Mouse (Mus musculus): ENCODE results near the gene Rbl2.

Rbl2 gene

GRCm38 (mm10) chr8:91069834-91070233 is at the start of gene Rbl2:
TSS of gene Rbl2 (plus strand) at chr8:91070057.
- DNase-seq (ENCODE audit: low read depth, low spot score) = peak; percentile 82

DNA sequence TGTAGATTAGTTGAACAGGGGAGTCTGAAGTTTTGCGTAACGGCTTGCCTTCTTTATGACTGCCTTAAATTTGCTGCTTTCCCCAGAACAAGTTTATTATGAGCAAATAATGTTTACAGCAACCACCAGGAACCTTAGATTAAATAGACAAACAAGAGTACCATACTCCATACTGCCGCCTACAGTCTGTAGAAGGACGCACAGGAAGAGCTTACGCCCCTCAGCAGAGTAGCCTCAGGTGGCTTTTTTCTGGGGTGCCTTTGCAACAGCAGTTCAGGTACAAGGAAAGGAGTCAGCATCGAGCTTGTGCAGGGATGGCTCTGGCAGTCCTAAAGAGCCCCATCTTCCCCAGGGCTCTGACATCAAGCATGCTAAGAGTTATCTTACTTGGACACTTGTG is 35.4 kb upstream of the Rbl2 start:
- no peak for DNase-seq (ENCODE audit: low read depth, low spot score)

DNA sequence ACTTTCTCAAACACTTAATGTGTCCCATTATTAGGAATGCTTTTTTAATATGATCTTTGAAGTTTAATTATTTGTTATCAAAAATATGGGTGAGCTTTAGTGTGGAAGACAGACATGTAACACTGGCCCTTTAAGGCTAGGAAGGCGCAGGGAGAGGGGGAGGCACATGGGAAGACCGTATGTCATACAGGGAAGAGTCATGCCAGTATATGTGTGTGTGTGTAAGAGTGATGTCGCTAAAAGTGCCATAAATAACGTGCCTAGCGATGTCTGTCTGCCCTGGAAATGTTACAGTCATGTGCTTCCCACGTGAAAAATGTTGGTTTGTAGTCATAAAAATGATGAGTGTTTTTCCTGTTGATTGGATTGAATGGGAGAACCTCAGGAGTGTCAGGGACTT is 33.0 kb upstream of the Rbl2 start:
- no peak for DNase-seq (ENCODE audit: low read depth, low spot score)

DNA sequence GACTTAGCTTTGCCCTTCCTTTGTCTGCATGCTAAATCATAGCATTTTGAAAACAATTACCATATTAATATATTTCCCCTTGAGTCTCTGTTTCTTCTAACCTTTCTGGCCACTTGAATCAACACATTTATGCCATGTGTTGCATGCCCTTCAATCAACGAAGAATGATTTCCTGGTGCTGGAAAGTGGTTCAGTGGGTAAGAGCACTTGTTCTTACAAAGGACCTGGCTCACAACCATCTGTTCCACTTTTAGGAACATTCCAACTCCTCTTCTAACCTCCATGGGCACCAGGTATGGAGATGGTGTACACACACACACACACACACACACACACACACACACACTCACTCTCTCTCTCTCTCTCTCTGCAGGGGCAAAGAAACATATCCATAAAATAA is 31.2 kb upstream of the Rbl2 start:
- DNase-seq (ENCODE audit: low read depth, low spot score) = no peak

DNA sequence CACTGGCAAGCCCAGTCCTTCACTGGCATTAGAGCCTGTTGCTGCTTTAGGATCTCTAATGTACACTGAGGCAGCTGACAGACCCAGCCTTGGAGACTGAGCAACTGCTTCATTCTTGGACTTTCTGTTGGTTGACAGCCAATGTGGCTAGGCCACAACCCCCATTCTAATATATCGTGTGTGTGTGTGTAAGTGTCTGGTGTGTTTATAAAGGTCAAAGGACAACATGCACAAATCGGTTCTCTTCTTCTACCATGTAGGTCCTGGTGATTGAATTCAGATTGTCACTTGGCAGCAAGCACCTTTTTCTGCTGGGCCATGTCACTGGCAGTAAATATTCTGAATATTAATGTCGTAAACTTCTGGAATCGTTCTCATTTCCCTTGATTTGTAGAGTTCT is 23.5 kb upstream of the Rbl2 start:
- DNase-seq (ENCODE audit: low read depth, low spot score) = no peak

DNA sequence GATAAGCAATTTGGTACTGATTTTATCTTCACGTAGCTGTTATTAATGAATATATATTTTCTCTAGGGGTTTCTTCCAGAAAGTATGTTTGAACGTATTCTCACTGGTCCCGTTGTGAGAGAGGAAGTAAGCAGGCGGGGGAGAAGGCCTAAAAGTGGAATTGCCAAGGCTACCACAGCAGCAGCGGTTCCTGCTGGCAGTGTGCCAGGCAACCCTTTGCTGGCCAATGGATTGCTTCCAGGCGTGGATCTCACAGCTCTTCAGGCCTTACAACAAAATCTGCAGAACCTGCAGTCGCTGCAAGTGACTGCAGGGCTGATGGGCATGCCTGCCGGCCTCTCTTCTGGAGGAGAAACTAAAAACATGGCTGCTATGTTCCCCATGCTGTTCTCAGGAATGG is 18.8 kb upstream of the Rbl2 start:
- DNase-seq (ENCODE audit: low read depth, low spot score) = no peak

DNA sequence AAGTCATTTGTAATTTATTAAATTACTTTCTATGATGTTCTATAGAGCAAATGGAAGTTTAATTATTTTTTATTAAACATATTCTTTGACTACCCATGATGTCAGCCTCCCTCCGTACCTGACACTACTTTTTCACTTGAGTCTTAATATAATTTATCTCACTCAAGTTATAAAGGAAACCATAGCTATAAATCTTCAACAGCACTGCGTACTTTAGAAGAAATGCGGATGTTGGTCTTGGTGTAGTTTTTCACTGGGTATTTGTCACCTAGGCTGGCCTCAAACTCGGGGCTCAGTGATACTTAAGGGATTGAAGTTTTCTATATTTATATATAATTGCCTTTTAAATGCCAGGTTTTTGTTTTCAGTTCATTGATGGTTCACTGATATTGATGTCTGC is 15.4 kb upstream of the Rbl2 start:
- no peak for DNase-seq (ENCODE audit: low read depth, low spot score)

- no peak for DNase-seq (ENCODE audit: low read depth, low spot score)
Measured at GRCm38 (mm10) chr8:91056848-91057247, 13.0 kb upstream of the Rbl2 start.

DNA sequence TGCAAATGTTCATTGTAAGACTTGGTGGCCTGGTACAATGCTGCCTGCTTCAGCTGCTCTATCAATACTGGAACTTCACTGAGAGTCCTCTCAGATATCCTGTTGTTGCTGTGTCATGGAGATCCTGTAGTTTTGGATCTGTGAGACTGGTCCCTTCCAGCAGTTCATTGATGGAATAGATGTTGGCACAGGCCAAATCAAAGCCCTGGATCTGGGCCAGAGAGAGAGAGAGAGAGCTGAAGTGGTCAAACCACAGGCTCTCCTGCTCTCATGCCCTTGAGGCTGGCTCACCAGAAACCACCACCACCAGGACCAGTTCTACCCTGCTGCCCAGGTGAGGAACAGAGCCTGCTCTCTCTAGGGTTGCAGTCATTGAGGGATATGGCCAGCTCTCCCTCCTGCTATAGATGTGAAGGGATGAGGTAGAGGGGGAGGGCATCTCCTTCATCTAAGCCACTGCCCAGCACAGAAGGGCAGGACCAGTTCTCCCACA is 10.7 kb upstream of the Rbl2 start:
- no peak for DNase-seq (ENCODE audit: low read depth, low spot score)

- no peak for DNase-seq (ENCODE audit: low read depth, low spot score)
Measured at GRCm38 (mm10) chr8:91059884-91060510, 9.9 kb upstream of the Rbl2 start.

GRCm38 (mm10) chr8:91060555-91061471 is 9.0 kb upstream of the Rbl2 start:
- no peak for DNase-seq (ENCODE audit: low read depth, low spot score)

DNA sequence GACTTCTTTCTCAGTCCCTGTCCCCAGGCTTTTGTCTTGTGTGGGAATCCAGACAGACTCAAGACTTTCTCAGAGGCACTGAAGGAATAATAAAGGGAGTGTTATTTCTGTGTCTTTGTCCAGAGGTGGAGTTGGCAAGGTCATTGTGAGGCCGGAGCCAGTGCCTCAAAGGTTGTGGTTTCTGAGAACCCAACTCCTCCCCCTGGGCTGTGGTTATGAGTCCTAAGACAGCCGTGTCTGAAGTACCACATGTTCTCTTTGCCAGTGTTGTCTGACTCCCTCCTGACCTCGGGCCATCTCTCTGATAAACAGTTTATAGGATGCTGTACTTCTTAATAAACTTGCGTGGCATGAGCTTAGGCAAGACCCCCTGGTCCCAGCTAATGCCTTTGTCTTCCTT is 4.7 kb upstream of the Rbl2 start:
- no peak for DNase-seq (ENCODE audit: low read depth, low spot score)

DNA sequence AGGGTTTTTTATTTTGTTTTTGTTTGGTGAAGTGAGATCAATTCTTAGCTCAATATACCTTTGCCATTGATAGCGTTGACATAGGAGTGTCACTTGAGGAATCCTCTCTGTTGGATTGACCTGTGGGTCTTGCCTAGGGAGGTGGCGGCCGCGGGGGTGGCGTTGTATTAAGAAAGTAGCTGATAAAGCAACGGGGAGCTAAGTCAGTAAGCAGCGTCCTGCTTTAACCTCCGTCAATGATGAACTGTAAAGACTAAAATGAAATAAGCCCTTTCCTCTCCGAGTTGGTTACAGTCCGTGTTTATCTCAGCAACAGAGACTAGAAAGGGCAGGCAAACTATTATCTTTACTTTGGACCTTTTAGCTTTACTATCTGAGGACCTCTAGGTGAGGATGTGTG is 450 bp upstream of the Rbl2 start:
- DNase-seq (ENCODE audit: low read depth, low spot score) = no peak

DNA sequence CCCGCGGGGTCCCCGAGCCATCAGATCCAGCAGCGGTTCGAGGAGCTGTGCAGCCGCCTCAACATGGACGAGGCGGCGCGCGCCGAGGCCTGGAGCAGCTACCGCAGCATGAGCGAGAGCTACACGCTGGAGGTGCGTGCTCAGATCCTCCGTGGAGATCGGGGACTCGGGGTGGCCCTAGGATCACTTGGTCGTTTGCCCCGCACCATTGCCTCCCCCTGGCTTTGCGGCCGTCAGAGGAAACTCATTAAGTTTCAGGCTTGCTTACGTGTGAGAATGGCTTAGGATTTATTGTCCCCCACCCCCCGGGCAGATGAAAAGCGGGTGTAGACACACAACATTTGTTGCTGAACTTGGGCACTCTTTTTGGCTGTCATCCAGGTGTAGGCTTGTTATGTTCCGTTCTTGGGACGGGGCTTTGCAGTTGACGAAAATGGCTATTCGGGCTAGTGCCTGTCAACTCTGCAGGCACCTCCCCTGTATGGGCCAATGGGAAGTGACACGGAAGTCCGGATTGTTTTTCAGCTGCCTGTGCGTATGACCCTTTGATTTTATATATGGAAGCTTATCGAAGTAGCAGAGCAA is 510 bp downstream of the Rbl2 start:
- peak; percentile 43 for DNase-seq (ENCODE audit: low read depth, low spot score)

DNA sequence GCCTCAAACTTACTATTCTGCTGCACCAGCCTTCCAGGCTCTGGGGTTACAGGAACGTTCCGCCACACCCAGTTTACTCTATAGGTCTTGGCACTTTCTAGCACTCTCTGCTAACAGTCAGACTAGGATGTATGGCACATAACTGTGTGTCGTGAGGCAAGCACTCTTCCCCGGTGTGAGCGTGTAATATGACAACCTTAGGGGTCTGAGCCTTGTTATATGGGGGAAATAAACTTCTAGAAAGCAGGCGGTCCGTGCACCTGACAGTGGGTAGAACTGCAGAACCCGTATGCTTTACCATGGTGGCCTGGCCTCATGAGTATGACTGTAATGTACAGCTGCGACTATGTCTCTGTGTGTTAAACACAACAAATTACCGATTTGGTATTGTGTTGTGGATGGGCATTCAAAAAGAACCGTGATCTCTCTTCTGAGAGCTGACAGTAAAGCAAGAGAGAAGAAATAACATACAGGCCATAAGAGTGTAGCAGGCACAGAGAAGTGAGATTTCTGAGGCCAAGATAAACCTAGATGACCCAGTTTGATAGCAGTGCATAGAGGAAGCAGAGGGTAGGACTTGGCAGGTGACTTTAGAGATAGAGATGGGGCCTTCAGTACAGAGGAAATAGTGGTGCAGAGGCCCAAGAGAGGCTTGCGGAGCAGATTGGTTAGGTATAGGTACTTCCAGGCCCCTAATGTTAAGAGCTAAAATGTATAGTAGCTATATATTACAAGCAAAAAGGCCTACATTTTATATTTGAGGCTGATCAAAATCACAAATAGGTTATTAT is 7.4 kb downstream of the Rbl2 start:
- no peak for DNase-seq (ENCODE audit: low read depth, low spot score)

GRCm38 (mm10) chr8:91079678-91080077 is 9.8 kb downstream of the Rbl2 start:
- DNase-seq (ENCODE audit: low read depth, low spot score) = no peak

DNA sequence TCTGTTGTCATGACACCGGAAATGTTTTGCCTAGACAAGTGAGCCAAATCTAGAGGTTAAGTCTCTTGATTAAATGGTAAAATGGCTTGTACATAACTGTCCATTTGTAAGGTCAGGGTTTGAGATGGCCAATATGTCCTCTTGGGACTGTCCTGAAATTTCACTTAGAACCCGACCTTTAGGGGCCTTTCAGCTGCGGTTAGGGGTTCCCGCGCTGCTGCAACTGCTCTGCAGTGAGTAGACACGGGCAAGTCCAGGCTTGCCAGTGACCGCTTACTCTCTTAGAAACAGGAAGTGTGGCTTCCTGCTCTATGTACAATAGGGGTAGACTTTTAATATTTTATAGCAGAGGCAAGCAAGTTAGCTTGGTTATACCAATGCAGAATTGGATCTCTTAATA is 12.1 kb downstream of the Rbl2 start:
- no peak for DNase-seq (ENCODE audit: low read depth, low spot score)

DNA sequence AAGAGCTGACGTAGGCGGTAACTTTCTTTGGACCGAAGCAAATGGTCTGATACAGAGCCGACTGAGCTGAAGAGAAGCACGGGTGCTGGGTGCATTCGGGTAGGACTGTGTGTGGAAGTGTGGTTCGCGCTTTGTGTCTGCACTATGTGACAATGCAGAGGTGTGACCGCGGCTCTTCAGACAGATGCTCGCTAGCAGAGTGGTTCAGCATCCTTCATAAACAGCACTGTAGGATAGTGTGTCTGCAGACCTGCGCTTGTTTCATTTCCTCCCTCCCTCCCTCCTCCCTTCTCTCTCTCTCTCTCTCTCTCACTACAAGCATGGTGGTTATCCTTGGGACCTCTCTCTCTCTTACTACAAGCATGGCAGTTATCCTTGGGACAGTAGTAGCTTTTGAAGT is 12.6 kb downstream of the Rbl2 start:
- no peak for DNase-seq (ENCODE audit: low read depth, low spot score)

DNA sequence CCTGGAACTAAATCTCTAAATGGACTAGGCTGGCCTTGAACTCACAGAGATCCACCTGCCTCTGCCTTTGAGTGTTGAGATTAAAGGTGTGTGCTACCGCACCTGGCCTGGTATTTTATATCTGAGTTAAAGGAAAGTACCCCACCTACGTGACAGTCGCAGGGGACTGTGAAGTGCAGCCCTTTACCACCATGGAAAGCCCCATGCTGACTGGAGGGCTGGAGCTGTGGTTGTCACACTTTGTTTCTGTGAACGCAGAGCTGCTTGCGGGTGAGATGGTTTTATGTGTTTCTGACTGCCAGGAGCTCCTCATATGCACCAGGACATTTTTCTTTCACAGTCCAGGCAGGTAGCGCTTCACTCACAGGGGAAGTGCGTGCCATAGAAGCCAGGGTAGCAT is 18.6 kb downstream of the Rbl2 start:
- DNase-seq (ENCODE audit: low read depth, low spot score) = no peak

GRCm38 (mm10) chr8:91089601-91090000 is 19.7 kb downstream of the Rbl2 start:
- no peak for DNase-seq (ENCODE audit: low read depth, low spot score)

DNA sequence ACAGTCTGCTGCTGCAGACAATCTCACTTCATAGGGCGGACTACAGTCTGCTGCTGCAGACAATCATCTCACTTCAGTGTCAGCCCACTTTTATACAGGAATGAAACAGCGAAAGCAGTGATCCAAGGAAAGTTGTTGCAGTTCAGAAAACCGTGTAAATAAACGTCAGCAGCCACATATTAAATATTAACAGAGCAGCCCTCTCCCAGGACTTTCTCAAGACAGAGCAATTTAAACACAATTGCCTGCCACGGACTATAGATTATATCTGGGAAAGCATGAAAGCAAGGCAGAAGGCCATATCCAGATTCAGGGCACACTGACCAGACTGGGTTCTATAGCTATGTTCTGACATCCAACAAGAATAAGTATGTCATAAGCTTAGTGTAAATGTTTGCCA is 24.3 kb downstream of the Rbl2 start:
- DNase-seq (ENCODE audit: low read depth, low spot score) = no peak

- no peak for DNase-seq (ENCODE audit: low read depth, low spot score)
Measured at GRCm38 (mm10) chr8:91098106-91098505, 28.2 kb downstream of the Rbl2 start.

Data from embryo, embryonic 11.5 days (tissue).